In the genomic region with DNA sequence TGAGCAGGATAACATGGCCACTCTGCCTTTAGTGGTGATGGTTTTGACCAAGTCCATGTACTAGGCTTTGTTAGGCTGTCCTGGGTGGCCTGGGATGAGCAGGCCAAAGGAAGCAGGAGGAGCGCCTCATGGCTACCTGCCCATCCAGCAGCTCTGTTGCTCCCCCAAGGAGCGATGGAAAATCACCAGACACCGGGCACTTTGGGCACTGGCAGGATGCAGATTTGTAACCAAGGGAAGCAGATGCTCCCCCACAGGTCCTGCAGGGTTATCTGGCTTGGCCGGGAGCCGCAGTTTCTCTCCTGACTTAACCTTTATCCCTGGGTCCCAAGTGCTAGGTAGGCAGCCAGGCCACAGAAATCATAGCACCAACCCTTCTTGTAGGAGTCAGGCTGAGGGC, we compare ENCODE assay signal across 22 mouse cellular contexts. TPM values are rescaled to one million over a fixed set of nuclear protein-coding genes. Genes with fewer than 3 reads are reported as not detected.
DNase-seq lines count a peak whose midpoint lies in the region; TF ChIP-seq lines count a peak whose summit lies in the region.
"Had no signal": no experiment of that assay in that cellular context is flagged by ENCODE, and none has a peak within 500 bp of the region (broad histone marks: within the 10 kb centered on the region; RNA-seq: fewer than 3 reads in every experiment).

No protein-coding gene starts in this region.

- no peak overlapping the region for H3K27ac ChIP-seq in layer of hippocampus, adult 2 months
- H3K27ac ChIP-seq: hindbrain, postnatal 0 days; kidney, embryonic 15.5 days; macrophage; neural tube, embryonic 13.5 days had no signal

- TF ChIP-seq CTCF in layer of hippocampus, adult 2 months (conservative IDR thresholded peaks at IDR 0.05) = no peak

- no peak overlapping the region for H3K4me3 ChIP-seq in layer of hippocampus, adult 2 months
- H3K4me3 ChIP-seq: kidney, embryonic 15.5 days; myocyte; neural tube, embryonic 13.5 days had no signal

- peak; percentile 50 for DNase-seq in cerebellum, adult 11 months
- DNase-seq in cerebellum, postnatal 4 days (ENCODE audit: low spot score in 2 of 2) = no peak
- peak; percentile 80 for DNase-seq in brain, adult 2 months (ENCODE audit: low read depth, low spot score)
- DNase-seq in cerebellum, postnatal 10 days = peak; percentile 55 to 62
- peak; percentile 73 for DNase-seq in testis, postnatal 14 days (ENCODE audit: low spot score)
- no peak for DNase-seq in right cerebral cortex, adult 18-20 months
- DNase-seq in layer of hippocampus, adult 2 months (ENCODE audit: low spot score in 2 of 2) = no peak
- DNase-seq: adrenal gland, adult 2 months; forebrain, postnatal 0 days; gastrocnemius, postnatal 14 days; heart, adult 11 months; kidney, adult 11 months; kidney, postnatal 36 days; retina, postnatal 1 day; thymus, postnatal 14 days had no signal

RNA-seq across cellular contexts. Expression of a gene that starts 10.9 kb away (rescaled TPM):
- total RNA-seq in layer of hippocampus, adult 2 months (2021) = 10 to 100 TPM in 1 of 2 experiments, 1 to 10 TPM in 1; 9.2 to 10.4 TPM
- total RNA-seq: hematopoietic stem cell, adult 5-6 weeks; liver, adult 2 months had no signal

RNA-seq across cellular contexts. Expression of a gene that starts 58.3 kb away (rescaled TPM):
- total RNA-seq in layer of hippocampus, adult 2 months (2021) = 10 to 100 TPM; 21.5 to 23.2 TPM

RNA-seq across cellular contexts. Expression of a gene that starts 58.9 kb away (rescaled TPM):
- total RNA-seq in layer of hippocampus, adult 2 months (2021) = not detected
- total RNA-seq: hindbrain, postnatal 0 days had no signal

Comparison
In these comparisons a context has a peak if more than half of its experiments do, and no peak if none do; other contexts are left out.
1. DNase-seq: peak in cerebellum, adult 11 months (single experiment), brain, adult 2 months (single experiment), cerebellum, postnatal 10 days (2 of 2) and testis, postnatal 14 days (single experiment); none in cerebellum, postnatal 4 days (0 of 2), right cerebral cortex, adult 18-20 months (single experiment) and layer of hippocampus, adult 2 months (0 of 2).